Mouse (Mus musculus) MEL (cell line): ENCODE results near the gene Slc7a6.

Experiments used
- CTCF ChIP-seq, 3 experiments: IDR thresholded peaks in 2 of 3; conservative IDR thresholded peaks in 1 of 3; 2 replicates each; pipeline ENCODE4 v1.5.1; 2011 to 2012; ENCODE audit warnings: low read length in 3 of 3, low read depth in 2 of 3, mild to moderate bottlenecking in 2 of 3, improper control_type of control experiment in 1 of 3, inconsistent platforms in 1 of 3, mixed read lengths in 1 of 3, moderate library complexity in 1 of 3; ENCODE audit not compliant: control insufficient read depth in 1 of 3, insufficient read depth in 1 of 3, poor library complexity in 1 of 3, severe bottlenecking in 1 of 3
- E2F4 ChIP-seq: IDR thresholded peaks from 2 replicates; pipeline ENCODE4 v1.6.1; 2011; ENCODE audit warnings: low read depth, low read length, improper control_type of control experiment, borderline replicate concordance
- EP300 ChIP-seq, 2 experiments: IDR thresholded peaks; 2 replicates each; pipeline ENCODE4 v1.6.1; 2011; ENCODE audit warnings: improper control_type of control experiment in 2 of 2, low read length in 2 of 2, low read depth in 1 of 2, mild to moderate bottlenecking in 1 of 2
- GATA1 ChIP-seq: IDR thresholded peaks from 2 replicates; pipeline ENCODE4 v1.6.1; 2011; ENCODE audit warnings: low read depth, low read length, improper control_type of control experiment
- MAFK ChIP-seq: IDR thresholded peaks from 2 replicates; pipeline ENCODE4 v1.6.1; 2011; ENCODE audit warnings: low read depth, mild to moderate bottlenecking, low read length, improper control_type of control experiment, borderline replicate concordance
- MAX ChIP-seq: IDR thresholded peaks from 2 replicates; pipeline ENCODE4 v1.6.1; 2011; ENCODE audit warnings: low read length, improper control_type of control experiment
- POLR2A ChIP-seq, 2 experiments: IDR thresholded peaks; 2 replicates each; pipeline ENCODE4 v1.6.1; 2011 to 2012; ENCODE audit warnings: low read length in 2 of 2, mild to moderate bottlenecking in 2 of 2, control low read depth in 1 of 2, improper control_type of control experiment in 1 of 2, low read depth in 1 of 2, moderate library complexity in 1 of 2; ENCODE audit not compliant: control insufficient read depth in 1 of 2, insufficient read depth in 1 of 2, poor library complexity in 1 of 2
- TAL1 ChIP-seq: IDR thresholded peaks from 2 replicates; pipeline ENCODE4 v1.6.1; 2012; ENCODE audit warnings: mild to moderate bottlenecking, inconsistent platforms, low read length, moderate library complexity, mixed read lengths
- TCF12 ChIP-seq: IDR thresholded peaks from 2 replicates; pipeline ENCODE4 v1.6.1; 2014; ENCODE audit warnings: low read depth, mild to moderate bottlenecking, inconsistent platforms, low read length, improper control_type of control experiment, moderate library complexity
- USF2 ChIP-seq, 2 experiments: IDR thresholded peaks; 2 replicates each; pipeline ENCODE4 v1.6.1; 2011 to 2012; ENCODE audit warnings: improper control_type of control experiment in 2 of 2, low read length in 2 of 2, borderline replicate concordance in 1 of 2, inconsistent platforms in 1 of 2, low read depth in 1 of 2, mild to moderate bottlenecking in 1 of 2; ENCODE audit not compliant: insufficient read depth in 1 of 2
- ZMIZ1 ChIP-seq: IDR thresholded peaks from 2 replicates; pipeline ENCODE4 v1.6.1; 2012; ENCODE audit warnings: low read depth, mild to moderate bottlenecking, inconsistent platforms, low read length, improper control_type of control experiment, moderate library complexity

DNA sequence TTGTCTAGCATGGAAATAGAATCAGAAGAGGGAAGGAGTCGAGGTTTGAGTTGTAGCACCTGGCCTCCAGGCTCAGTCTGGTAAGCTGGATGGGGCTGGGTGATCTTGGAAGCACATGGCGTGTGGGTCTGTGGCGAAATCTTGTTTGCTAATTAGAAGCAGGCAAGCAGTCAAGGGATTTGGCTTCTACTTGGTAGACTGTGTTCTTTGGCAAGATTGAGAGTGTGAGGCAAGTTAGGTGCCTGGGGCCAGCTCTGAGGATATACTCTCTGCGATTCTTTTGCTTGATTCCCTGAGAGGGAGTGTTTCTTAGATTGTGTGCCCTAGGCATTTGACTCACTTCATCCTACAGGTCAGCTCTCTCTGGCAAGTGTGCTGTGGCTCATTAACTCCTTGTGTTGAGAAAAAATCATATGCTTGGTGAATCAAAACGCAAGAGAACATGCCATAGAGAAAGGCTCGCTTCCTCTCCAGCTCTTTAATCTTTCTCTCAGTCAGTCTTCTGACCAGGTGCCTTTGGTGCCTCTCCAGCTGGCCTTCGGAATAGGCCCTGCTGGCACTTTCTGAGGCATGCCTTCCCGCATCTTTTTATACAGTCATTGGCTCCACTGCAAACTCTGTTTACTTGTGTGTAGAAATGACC, 17.1 kb downstream of the Slc7a6 start:
- TF ChIP-seq MAX, result no peak
- no peak for TF ChIP-seq POLR2A (IDR thresholded peaks at IDR 0.05; ENCODE audit: control insufficient read depth in 1 of 2, insufficient read depth in 1 of 2, low read depth in 1 of 2, low read length in 2 of 2, poor library complexity in 1 of 2)
- TF ChIP-seq EP300 (IDR thresholded peaks at IDR 0.05; ENCODE audit: low read depth in 1 of 2, low read length in 2 of 2), result no peak
- TF ChIP-seq CTCF (IDR thresholded peaks at IDR 0.05 in 2 of 3, conservative IDR thresholded peaks at IDR 0.05 in 1 of 3; ENCODE audit: control insufficient read depth in 1 of 3, insufficient read depth in 1 of 3, low read depth in 2 of 3, low read length in 3 of 3, poor library complexity in 1 of 3, severe bottlenecking in 1 of 3), result no peak
- no peak for TF ChIP-seq ZMIZ1
- TF ChIP-seq GATA1, result no peak
- no peak for TF ChIP-seq TCF12
- no peak for TF ChIP-seq TAL1
- no peak for TF ChIP-seq E2F4
- no peak for TF ChIP-seq MAFK
- no peak for TF ChIP-seq USF2 (IDR thresholded peaks at IDR 0.05; ENCODE audit: borderline replicate concordance in 1 of 2, insufficient read depth in 1 of 2, low read depth in 1 of 2, low read length in 2 of 2)
